Mouse (Mus musculus) kidney, adult 2 months (tissue): ENCODE measurements at regions not wholly inside any gene's neighbourhood (a gene's known extent, or its start where the extent isn't known, plus 50 kb on each side); places are given as distances from the start of the nearest gene placed in this dataset.

Source experiments
- DNase-seq: peaks from one replicate; pipeline ENCODE4 v3.0.0; 2021
- H3K27ac ChIP-seq: fragments of 200-500 bp; 2 replicates; pipeline ENCODE4 v1.5.1; 2012; ENCODE audit warnings: low read depth, low read length, control low read depth, inconsistent platforms; ENCODE audit not compliant: insufficient read depth
- H3K27me3 ChIP-seq: fragments of 200-500 bp; replicated peaks from 2 replicates; pipeline ENCODE4 v1.6.1; 2012; ENCODE audit warnings: mild to moderate bottlenecking, moderate library complexity, low read length, inconsistent platforms; ENCODE audit not compliant: control insufficient read depth, insufficient read depth
- H3K36me3 ChIP-seq: fragments of 200-500 bp; 2 replicates; pipeline ENCODE4 v1.6.1; 2012; ENCODE audit warnings: mild to moderate bottlenecking, moderate library complexity, low read length, inconsistent platforms; ENCODE audit not compliant: control insufficient read depth, insufficient read depth
- H3K4me1 ChIP-seq: fragments of 200-500 bp; 2 replicates; pipeline ENCODE4 v1.6.1; 2011; ENCODE audit warnings: low read length; ENCODE audit not compliant: control insufficient read depth, insufficient read depth
- H3K4me3 ChIP-seq: fragments of 200-500 bp; 2 replicates; pipeline ENCODE4 v1.5.1; 2011; ENCODE audit warnings: mild to moderate bottlenecking, low read depth, low read length, control low read depth; ENCODE audit not compliant: insufficient read depth
- CTCF ChIP-seq: fragments of 200-500 bp; conservative IDR thresholded peaks from 2 replicates; pipeline ENCODE4 v1.5.1; 2011; ENCODE audit warnings: low read depth, mild to moderate bottlenecking, control low read depth, low read length, moderate library complexity, mixed read lengths; ENCODE audit not compliant: insufficient read depth, insufficient read length
- POLR2A ChIP-seq: fragments of 200-500 bp; IDR thresholded peaks from one replicate; pipeline ENCODE4 v1.6.1; 2011; ENCODE audit warnings: low read depth, low read length, control low read depth
- WGBS: fragments of 180-500 bp; shearing (Covaris S2); methylation state at CpG from one replicate; pipeline ENCODE4 v1.1.7; 2018; 5-methylcytosine and 5-hydroxymethylcytosine counted together

- Histone ChIP-seq H3K36me3 (no peaks in the 10 kb centered on the region), H3K27me3 (no peaks in the 10 kb centered on the region), H3K4me3 (no peak overlapping the region), H3K27ac (no peak overlapping the region), H3K4me1 (no peaks in the 10 kb centered on the region)
- DNase-seq = no peak
- TF ChIP-seq CTCF (no peak), POLR2A (no peak)
Observed at GRCm38 (mm10) chr17:76205082-76205481, 653.3 kb upstream of the Fam98a start.

- DNase-seq = no peak
- TF ChIP-seq CTCF (no peak), POLR2A (no peak)
- no peak overlapping the region for H3K4me3 ChIP-seq
- H3K4me1 ChIP-seq = no peaks in the 10 kb centered on the region
- H3K36me3 ChIP-seq = no peaks in the 10 kb centered on the region
- 56% methylated on average over 2 of the region's 2 CpGs for WGBS
- no peaks in the 10 kb centered on the region for H3K27me3 ChIP-seq
- H3K27ac ChIP-seq = no peak overlapping the region
Observed at GRCm38 (mm10) chr17:76184813-76185212, 633.1 kb upstream of the Fam98a start.

- no peak overlapping the region for H3K4me3 ChIP-seq
- no peaks in the 10 kb centered on the region for H3K27me3 ChIP-seq
- H3K4me1 ChIP-seq = no peaks in the 10 kb centered on the region
- H3K27ac ChIP-seq = no peak overlapping the region
- DNase-seq = no peak
- H3K36me3 ChIP-seq = no peaks in the 10 kb centered on the region
- TF ChIP-seq CTCF = no peak
- TF ChIP-seq POLR2A = no peak
Observed at GRCm38 (mm10) chr17:76136660-76137495, 585.1 kb upstream of the Fam98a start.

GRCm38 (mm10) chr17:76134030-76134429, 582.3 kb upstream of the Fam98a start:
- no peaks in the 10 kb centered on the region for H3K27me3 ChIP-seq
- TF ChIP-seq CTCF (no peak), POLR2A (no peak)
- DNase-seq = no peak
- no peak overlapping the region for H3K4me3 ChIP-seq
- no peak overlapping the region for H3K27ac ChIP-seq
- H3K4me1 ChIP-seq = no peaks in the 10 kb centered on the region
- WGBS = 68% methylated on average over 3 of the region's 3 CpGs
- H3K36me3 ChIP-seq = no peaks in the 10 kb centered on the region

GRCm38 (mm10) chr17:76125260-76125659, 573.5 kb upstream of the Fam98a start:
- Histone ChIP-seq H3K36me3 (no peaks in the 10 kb centered on the region), H3K27me3 (no peaks in the 10 kb centered on the region), H3K27ac (no peak overlapping the region), H3K4me1 (no peaks in the 10 kb centered on the region), H3K4me3 (no peak overlapping the region)
- DNase-seq = no peak
- TF ChIP-seq CTCF = no peak
- no peak for TF ChIP-seq POLR2A
- WGBS = 89% methylated on average over 5 of the region's 5 CpGs

GRCm38 (mm10) chr17:76111315-76112195, 559.8 kb upstream of the Fam98a start:
- H3K4me1 ChIP-seq = no peaks in the 10 kb centered on the region
- no peak for DNase-seq
- no peaks in the 10 kb centered on the region for H3K36me3 ChIP-seq
- no peak for TF ChIP-seq CTCF
- H3K4me3 ChIP-seq = no peak overlapping the region
- H3K27ac ChIP-seq = no peak overlapping the region
- 78% methylated on average over 9 of the region's 9 CpGs for WGBS
- no peaks in the 10 kb centered on the region for H3K27me3 ChIP-seq

- H3K27me3 ChIP-seq = no peaks in the 10 kb centered on the region
- DNase-seq = peak; percentile 44
- 75% methylated on average over 1 of the region's 1 CpGs for WGBS
- no peaks in the 10 kb centered on the region for H3K36me3 ChIP-seq
- H3K27ac ChIP-seq = no peak overlapping the region
- no peaks in the 10 kb centered on the region for H3K4me1 ChIP-seq
- H3K4me3 ChIP-seq = no peak overlapping the region
- TF ChIP-seq POLR2A (no peak), CTCF (no peak)
Observed at GRCm38 (mm10) chr17:76110856-76111255, 559.1 kb upstream of the Fam98a start.
